Mouse (Mus musculus) ES-E14 (cell line): ENCODE measurements at regions not wholly inside any gene's neighbourhood (a gene's known extent, or its start where the extent isn't known, plus 50 kb on each side); places are given as distances from the start of the nearest gene placed in this dataset.

Experiments used
- HCFC1 ChIP-seq: IDR thresholded peaks from 2 replicates; pipeline ENCODE4 v1.6.1; 2012; ENCODE audit warnings: low read length, inconsistent platforms, borderline replicate concordance; ENCODE audit not compliant: insufficient read depth
- ZNF384 ChIP-seq: IDR thresholded peaks from 2 replicates; pipeline ENCODE4 v1.6.1; 2012; ENCODE audit warnings: low read depth, low read length, inconsistent platforms

- TF ChIP-seq ZNF384: no peak
- no peak for TF ChIP-seq HCFC1
Measured at GRCm38 (mm10) chr2:178700825-178701224, 270.5 kb downstream of the Cdh26 start.
